Mouse (Mus musculus): ENCODE data around the gene Spi1. TPM values are rescaled to one million over a fixed set of nuclear protein-coding genes. Genes with fewer than 3 reads are reported as not detected.

The Spi1 gene
- polyA plus RNA-seq, 2 experiments, result 15.6 to 20.5 TPM

- no peak overlapping the region for H3K27ac ChIP-seq
- ATAC-seq (ENCODE audit: insufficient read depth), result no peak
- 22% methylated on average over 5 of the region's 5 CpGs for WGBS (ENCODE audit: insufficient replicate concordance)
Measured at GRCm38 (mm10) chr2:91079026-91079384, 3.2 kb upstream of the Spi1 start.

GRCm38 (mm10) chr2:91080784-91081513 lies 1.2 kb upstream of the Spi1 start:
- Histone ChIP-seq H3K4me2 (ENCODE audit: low read depth) (no peak overlapping the region), H3K36me3 (replicated peaks; ENCODE audit: control insufficient read depth, insufficient read depth, low read depth) (no peaks in the 10 kb centered on the region), H3K9ac (replicated peaks) (no peak overlapping the region), H3K4me3 (ENCODE audit: insufficient read depth in 1 of 2, low read depth in 2 of 2, low read length in 2 of 2) (no peak overlapping the region), H3K9me3 (ENCODE audit: control insufficient read depth, low read length) (no peaks in the 10 kb centered on the region), H3K4me1 (replicated peaks; ENCODE audit: control insufficient read depth in 2 of 2, insufficient read depth in 2 of 2, low read length in 1 of 2) (peaks cover 2 to 11% of the 10 kb centered on the region in 2 experiments; a peak in 2 of 4 replicates), H3K27ac (no peak overlapping the region), H3K27me3 (ENCODE audit: control insufficient read depth, insufficient read depth, low read length) (no peaks in the 10 kb centered on the region)
- TF ChIP-seq CTCF (IDR thresholded peaks at IDR 0.05; ENCODE audit: low read depth) (no peak), EP300 (IDR thresholded peaks at IDR 0.05; ENCODE audit: low read depth) (no peak)
- 53% methylated on average over 8 of the region's 8 CpGs for WGBS (ENCODE audit: insufficient replicate concordance)
- ATAC-seq (ENCODE audit: insufficient read depth), result no peak
- no peak for DNase-seq (ENCODE audit: low read depth in 3 of 3, low spot score in 3 of 3)

More at GRCm38 (mm10) chr2:91079026-91079384, 3.2 kb upstream of the Spi1 start:
- Histone ChIP-seq H3K9ac (replicated peaks) (peak overlapping the region; percentile 34), H3K36me3 (replicated peaks; ENCODE audit: control insufficient read depth, insufficient read depth, low read depth) (no peaks in the 10 kb centered on the region), H3K9me3 (ENCODE audit: control insufficient read depth, low read length) (no peaks in the 10 kb centered on the region), H3K4me1 (replicated peaks; ENCODE audit: control insufficient read depth in 2 of 2, insufficient read depth in 2 of 2, low read length in 1 of 2) (peaks cover 2 to 11% of the 10 kb centered on the region in 2 experiments; a peak in 1 of 4 replicates), H3K4me3 (ENCODE audit: insufficient read depth in 1 of 2, low read depth in 2 of 2, low read length in 2 of 2) (peak overlapping the region; percentile 41 to 48), H3K4me2 (ENCODE audit: low read depth) (peak overlapping the region; percentile 69), H3K27me3 (ENCODE audit: control insufficient read depth, insufficient read depth, low read length) (no peaks in the 10 kb centered on the region)
- TF ChIP-seq EP300 (IDR thresholded peaks at IDR 0.05; ENCODE audit: low read depth), result no peak
- TF ChIP-seq CTCF (IDR thresholded peaks at IDR 0.05; ENCODE audit: low read depth), result no peak
- no peak for DNase-seq (ENCODE audit: low read depth in 3 of 3, low spot score in 3 of 3)

DNA sequence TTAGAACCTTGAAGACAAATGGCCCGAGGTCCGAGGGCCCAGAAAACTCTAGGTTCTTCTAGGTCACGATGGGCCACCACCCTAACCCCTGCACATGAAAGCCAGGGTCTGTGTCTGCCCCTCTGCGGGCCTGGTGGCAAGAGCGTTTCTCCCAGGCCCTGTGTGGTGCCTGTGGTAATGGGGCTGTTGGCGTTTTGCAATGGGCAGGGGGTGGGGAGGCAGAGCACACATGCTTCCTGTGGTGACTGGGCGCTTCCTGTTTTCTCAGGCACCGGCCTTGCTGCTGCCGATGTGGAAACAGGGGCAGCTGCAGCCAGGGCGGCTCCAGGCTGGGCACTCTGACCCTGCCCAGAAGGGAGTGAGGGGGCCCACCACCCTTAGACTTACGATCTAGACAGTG lies 654 bp downstream of the Spi1 start:
- no peak overlapping the region; a peak in 1 of 4 replicates for H3K4me3 ChIP-seq (ENCODE audit: insufficient read depth in 1 of 2, low read depth in 2 of 2, low read length in 2 of 2)
- peaks cover 2 to 11% of the 10 kb centered on the region in 2 experiments; a peak in 2 of 4 replicates for H3K4me1 ChIP-seq (replicated peaks; ENCODE audit: control insufficient read depth in 2 of 2, insufficient read depth in 2 of 2, low read length in 1 of 2)
- peak overlapping the region; percentile 27 for H3K4me2 ChIP-seq (ENCODE audit: low read depth)
- no peak overlapping the region for H3K27ac ChIP-seq
- H3K9me3 ChIP-seq (ENCODE audit: control insufficient read depth, low read length), result no peaks in the 10 kb centered on the region
- DNase-seq (ENCODE audit: low read depth in 3 of 3, low spot score in 3 of 3), result peak in 1 of 3 experiments; percentile 44
- no peaks in the 10 kb centered on the region for H3K27me3 ChIP-seq (ENCODE audit: control insufficient read depth, insufficient read depth, low read length)
- peak; percentile 56; the same call in 1 of the 2 replicates for ATAC-seq (ENCODE audit: insufficient read depth)
- 19% methylated on average over 11 of the region's 11 CpGs for WGBS (ENCODE audit: insufficient replicate concordance)
- TF ChIP-seq EP300 (IDR thresholded peaks at IDR 0.05; ENCODE audit: low read depth), result no peak
- H3K36me3 ChIP-seq (replicated peaks; ENCODE audit: control insufficient read depth, insufficient read depth, low read depth), result no peaks in the 10 kb centered on the region
- no peak overlapping the region for H3K9ac ChIP-seq (replicated peaks)

DNA sequence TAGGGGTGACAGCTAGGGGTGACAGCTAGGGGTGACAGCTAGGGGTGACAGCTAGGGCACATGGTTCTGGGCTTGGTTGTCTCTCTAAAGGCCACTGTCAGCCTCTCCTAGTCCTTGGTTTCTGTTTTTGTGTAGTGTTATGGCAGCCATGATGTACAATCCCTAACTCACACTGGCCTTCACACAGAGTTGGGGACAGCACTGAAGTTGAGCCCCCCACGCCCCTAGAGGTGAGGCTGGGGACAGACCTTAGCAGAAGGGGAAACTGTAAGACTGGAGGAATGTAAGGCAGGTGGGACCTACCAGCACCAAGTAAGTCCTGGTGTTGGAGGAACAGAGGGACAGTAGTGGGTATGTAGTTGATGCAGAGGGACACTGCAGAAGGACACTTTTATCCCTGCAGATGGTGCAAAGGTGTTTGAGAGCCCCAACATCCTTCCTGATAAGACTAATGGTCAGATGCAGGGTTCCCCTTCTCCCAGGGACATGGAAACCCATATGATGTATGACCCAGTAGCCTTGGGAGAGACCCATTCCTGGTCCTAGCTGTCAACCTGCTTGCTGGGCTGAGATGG lies 1.3 kb downstream of the Spi1 start:
- Histone ChIP-seq H3K4me3 (ENCODE audit: insufficient read depth in 1 of 2, low read depth in 2 of 2, low read length in 2 of 2) (no peak overlapping the region), H3K4me1 (replicated peaks; ENCODE audit: control insufficient read depth in 2 of 2, insufficient read depth in 2 of 2, low read length in 1 of 2) (peaks cover 2 to 11% of the 10 kb centered on the region in 2 experiments; a peak in 2 of 4 replicates), H3K9ac (replicated peaks) (no peak overlapping the region), H3K27ac (no peak overlapping the region), H3K36me3 (replicated peaks; ENCODE audit: control insufficient read depth, insufficient read depth, low read depth) (no peaks in the 10 kb centered on the region), H3K9me3 (ENCODE audit: control insufficient read depth, low read length) (no peaks in the 10 kb centered on the region), H3K27me3 (ENCODE audit: control insufficient read depth, insufficient read depth, low read length) (no peaks in the 10 kb centered on the region), H3K4me2 (ENCODE audit: low read depth) (no peak overlapping the region; the same call in 1 of the 2 replicates)
- TF ChIP-seq EP300 (IDR thresholded peaks at IDR 0.05; ENCODE audit: low read depth), result no peak
- no peak for TF ChIP-seq CTCF (IDR thresholded peaks at IDR 0.05; ENCODE audit: low read depth)
- DNase-seq (ENCODE audit: low read depth in 3 of 3, low spot score in 3 of 3) (no peak), ATAC-seq (ENCODE audit: insufficient read depth) (no peak)
- WGBS (ENCODE audit: insufficient replicate concordance), result 11% methylated on average over 1 of the region's 1 CpGs

DNA sequence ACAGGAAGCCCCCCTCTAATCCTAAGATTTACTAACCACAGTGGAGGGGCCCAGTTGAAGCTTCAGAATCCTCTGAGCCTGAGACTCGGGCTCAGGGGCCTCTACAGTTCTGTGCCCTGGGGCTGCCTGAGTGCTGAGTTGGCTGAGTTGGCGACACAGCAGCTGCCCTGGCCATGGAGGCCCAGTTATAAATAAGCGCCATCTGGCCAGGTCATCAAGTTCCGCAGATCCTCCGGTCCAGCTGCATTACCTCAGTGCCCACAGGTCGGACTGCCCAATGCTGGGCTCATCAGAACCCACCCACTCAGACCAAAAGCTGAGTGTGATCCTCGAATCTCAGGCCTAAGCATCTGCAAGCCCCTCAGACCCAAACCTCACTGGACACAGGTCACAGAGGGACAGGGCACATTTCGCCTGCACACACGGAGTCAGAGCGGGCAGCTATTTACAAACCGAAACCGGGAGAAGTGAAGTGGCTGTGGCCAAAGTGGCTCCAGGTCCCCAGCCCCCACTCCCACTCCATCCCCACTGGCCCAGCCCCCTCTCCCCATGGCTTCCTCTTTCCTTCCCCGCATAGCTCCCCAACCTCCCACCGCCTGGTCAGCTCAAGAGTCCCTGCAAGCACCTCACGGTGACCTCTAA lies 2.1 kb downstream of the Spi1 start:
- Histone ChIP-seq H3K4me2 (ENCODE audit: low read depth) (peak overlapping the region; percentile 4; the same call in 1 of the 2 replicates), H3K9me3 (ENCODE audit: control insufficient read depth, low read length) (no peaks in the 10 kb centered on the region), H3K4me1 (replicated peaks; ENCODE audit: control insufficient read depth in 2 of 2, insufficient read depth in 2 of 2, low read length in 1 of 2) (peaks cover 2 to 15% of the 10 kb centered on the region in 2 experiments; a peak in 2 of 4 replicates), H3K36me3 (replicated peaks; ENCODE audit: control insufficient read depth, insufficient read depth, low read depth) (no peaks in the 10 kb centered on the region), H3K9ac (replicated peaks) (no peak overlapping the region), H3K27ac (no peak overlapping the region), H3K27me3 (ENCODE audit: control insufficient read depth, insufficient read depth, low read length) (no peaks in the 10 kb centered on the region), H3K4me3 (ENCODE audit: insufficient read depth in 1 of 2, low read depth in 2 of 2, low read length in 2 of 2) (no peak overlapping the region)
- 53% methylated on average over 15 of the region's 15 CpGs for WGBS (ENCODE audit: insufficient replicate concordance)
- no peak for ATAC-seq (ENCODE audit: insufficient read depth)
- no peak for DNase-seq (ENCODE audit: low read depth in 3 of 3, low spot score in 3 of 3)
- TF ChIP-seq CTCF (IDR thresholded peaks at IDR 0.05; ENCODE audit: low read depth), result no peak
- TF ChIP-seq EP300 (IDR thresholded peaks at IDR 0.05; ENCODE audit: low read depth), result no peak
